Mouse (Mus musculus) liver, embryonic 14.5 days (tissue): ENCODE data around the gene Tmem117.

Experiments
- CTCF ChIP-seq: IDR thresholded peaks from 2 replicates; pipeline ENCODE4 v1.5.1; 2016; ENCODE audit warnings: antibody characterized with exemption, low read depth, control low read depth
- EP300 ChIP-seq: IDR thresholded peaks from 2 replicates; pipeline ENCODE4 v1.6.1; 2016; ENCODE audit warnings: antibody characterized with exemption, low read depth

- TF ChIP-seq CTCF (no peak), EP300 (no peak)
These were observed 274.2 kb downstream of the Tmem117 start for GRCm38 (mm10) chr15:94903188-94903587.
